Mouse (Mus musculus): ENCODE results near the gene Cpm. TPM values are rescaled to one million over a fixed set of nuclear protein-coding genes. Genes with fewer than 3 reads are reported as not detected.

The Cpm gene
- total and polyA plus RNA-seq, 2 experiments, result 0.80 to 1.4 TPM

DNA sequence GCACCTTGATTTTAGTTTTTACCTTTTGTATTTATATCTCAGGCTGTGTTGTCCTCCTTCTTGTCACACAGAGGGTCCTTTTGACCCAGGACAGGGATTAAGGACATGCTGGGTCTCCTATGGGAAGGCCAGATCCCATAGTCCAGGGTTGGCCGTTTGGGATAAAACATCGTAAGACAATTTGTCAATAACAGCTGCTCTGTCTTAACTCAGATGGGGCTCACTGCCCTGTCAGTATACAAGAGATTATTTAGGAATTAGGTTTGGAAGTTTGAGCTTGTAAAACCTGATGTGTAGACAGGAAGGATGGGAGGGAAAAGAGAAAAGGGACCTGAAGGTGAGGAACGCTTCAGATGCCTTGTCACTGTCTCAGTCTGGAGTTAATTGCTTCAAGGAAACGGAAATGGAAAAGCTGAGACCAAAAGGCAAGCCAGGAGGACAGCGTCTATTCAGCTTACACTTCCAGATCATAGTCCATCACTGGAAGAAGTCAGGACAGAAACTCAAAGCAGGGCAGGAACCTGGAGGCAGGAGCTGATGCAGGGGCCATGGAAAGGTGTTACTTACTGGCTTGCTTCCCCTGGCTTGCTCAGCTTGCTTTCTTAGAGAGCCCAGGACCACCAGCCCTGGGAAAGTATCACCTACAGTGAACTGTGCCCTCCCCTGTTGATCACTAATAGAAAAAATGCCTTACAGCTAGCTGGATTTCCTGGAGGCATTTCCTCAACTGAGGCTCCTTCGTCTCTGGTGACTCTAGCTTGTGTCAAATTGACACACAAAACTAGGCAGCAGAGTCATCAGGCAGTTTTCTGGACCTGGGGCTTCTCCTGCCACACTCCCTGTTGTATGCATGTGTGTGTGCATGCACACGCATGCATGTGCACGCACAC is 27.9 kb upstream of the Cpm start:
- H3K27me3 ChIP-seq (ENCODE audit: control insufficient read depth, insufficient read depth, low read length), result no peaks in the 10 kb centered on the region
- no peaks in the 10 kb centered on the region for H3K36me3 ChIP-seq (ENCODE audit: control insufficient read depth, insufficient read depth, low read length)
- no peaks in the 10 kb centered on the region for H3K79me2 ChIP-seq (ENCODE audit: control insufficient read depth, insufficient read depth, low read length)
- no peak overlapping the region for H3K4me3 ChIP-seq (ENCODE audit: insufficient read depth, low read depth, low read length)
- H3K9ac ChIP-seq (ENCODE audit: low read depth, low read length), result no peak overlapping the region
- no peak overlapping the region for H3K27ac ChIP-seq (replicated peaks; ENCODE audit: insufficient read depth, low read depth, low read length)
- no peak for TF ChIP-seq CTCF (IDR thresholded peaks at IDR 0.05; ENCODE audit: low read depth, low read length)
- no peak for TF ChIP-seq POLR2A (IDR thresholded peaks at IDR 0.05; ENCODE audit: extremely low read depth, insufficient read depth, low read length)
- H3K4me1 ChIP-seq (ENCODE audit: control insufficient read depth, insufficient read depth, low read length), result no peaks in the 10 kb centered on the region
- 82% methylated on average over 8 of the region's 8 CpGs for WGBS
- DNase-seq (ENCODE audit: extremely low read depth, low read depth, low spot score), result no peak

DNA sequence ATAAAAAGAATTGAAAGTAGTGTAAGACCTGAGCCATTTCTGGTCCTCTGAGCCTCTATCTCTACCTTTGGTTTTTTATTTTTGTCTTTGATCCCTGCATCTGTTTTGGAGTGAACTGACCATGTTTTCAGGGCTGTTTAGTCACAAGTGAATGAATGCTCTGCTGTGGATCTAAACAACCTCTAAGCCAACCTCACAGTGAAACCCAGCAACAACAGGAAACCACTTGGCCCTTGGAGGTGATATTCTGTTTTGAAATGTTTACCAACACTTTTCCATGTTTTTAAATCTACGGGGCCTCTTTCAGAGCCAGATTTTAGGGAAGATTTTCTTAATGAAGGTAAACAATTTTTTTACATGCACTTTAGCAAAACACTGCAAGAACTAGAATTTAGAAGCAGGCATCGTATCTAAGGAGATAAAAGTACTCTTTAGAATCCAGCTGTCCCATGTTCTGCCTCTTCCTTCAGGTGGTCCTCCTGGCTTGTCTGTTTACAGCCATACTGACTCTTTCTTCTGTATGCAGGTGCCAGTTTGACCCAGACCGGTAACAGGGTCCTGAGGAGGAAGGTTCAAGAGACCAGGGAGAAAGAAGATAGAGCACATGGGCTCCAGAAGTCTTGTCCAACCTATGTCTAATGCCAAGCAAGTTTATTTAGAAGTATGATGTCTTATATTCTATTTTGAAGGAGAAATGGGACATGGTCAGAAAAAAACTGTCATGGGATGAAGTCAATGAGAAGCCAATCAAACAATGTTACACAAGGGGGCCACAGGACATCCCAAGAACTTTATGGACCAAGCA is 26.8 kb upstream of the Cpm start:
- Histone ChIP-seq H3K27ac (replicated peaks; ENCODE audit: insufficient read depth, low read depth, low read length) (no peak overlapping the region), H3K36me3 (ENCODE audit: control insufficient read depth, insufficient read depth, low read length) (no peaks in the 10 kb centered on the region), H3K9ac (ENCODE audit: low read depth, low read length) (no peak overlapping the region), H3K4me3 (ENCODE audit: insufficient read depth, low read depth, low read length) (no peak overlapping the region), H3K4me1 (ENCODE audit: control insufficient read depth, insufficient read depth, low read length) (no peaks in the 10 kb centered on the region), H3K79me2 (ENCODE audit: control insufficient read depth, insufficient read depth, low read length) (no peaks in the 10 kb centered on the region), H3K27me3 (ENCODE audit: control insufficient read depth, insufficient read depth, low read length) (no peaks in the 10 kb centered on the region)
- 92% methylated on average over 3 of the region's 3 CpGs for WGBS
- TF ChIP-seq POLR2A (IDR thresholded peaks at IDR 0.05; ENCODE audit: extremely low read depth, insufficient read depth, low read length), result no peak
- no peak for TF ChIP-seq CTCF (IDR thresholded peaks at IDR 0.05; ENCODE audit: low read depth, low read length)
- DNase-seq (ENCODE audit: extremely low read depth, low read depth, low spot score), result no peak

DNA sequence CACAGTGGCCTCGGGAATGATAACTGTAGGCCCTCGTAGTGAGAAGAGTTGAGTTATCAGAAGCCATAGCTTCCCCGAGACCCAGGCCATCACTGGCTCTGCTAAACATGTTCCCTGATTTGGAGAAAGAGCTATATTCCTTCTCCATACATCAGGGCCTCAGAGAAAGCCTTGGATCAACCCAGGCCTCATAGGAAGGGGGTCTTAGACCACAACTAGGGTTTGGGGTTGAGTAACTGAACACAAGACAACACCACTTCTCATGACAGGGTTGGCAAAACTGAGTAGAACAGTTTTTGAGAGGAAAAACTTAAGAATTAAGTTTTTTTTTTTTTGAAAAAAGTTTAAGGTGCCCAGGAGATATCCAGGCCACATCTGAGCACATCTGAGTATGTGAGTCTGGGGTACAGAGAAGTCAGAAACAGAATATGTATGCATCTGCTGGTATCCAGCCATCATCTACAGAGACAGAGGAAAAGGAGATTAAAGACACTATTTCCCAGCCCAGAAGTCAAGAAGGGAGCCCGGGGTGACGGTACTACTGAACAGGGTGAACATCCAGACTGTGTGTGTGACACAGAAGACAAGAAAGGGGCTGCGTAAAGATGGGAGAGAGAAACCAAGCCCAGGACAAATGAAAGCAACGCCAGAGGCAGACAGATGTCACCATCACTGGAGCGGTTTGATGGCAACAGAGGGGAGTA is 26.0 kb upstream of the Cpm start:
- H3K4me3 ChIP-seq (ENCODE audit: insufficient read depth, low read depth, low read length), result no peak overlapping the region
- no peak for DNase-seq (ENCODE audit: extremely low read depth, low read depth, low spot score)
- no peak overlapping the region for H3K9ac ChIP-seq (ENCODE audit: low read depth, low read length)
- no peaks in the 10 kb centered on the region for H3K36me3 ChIP-seq (ENCODE audit: control insufficient read depth, insufficient read depth, low read length)
- H3K4me1 ChIP-seq (ENCODE audit: control insufficient read depth, insufficient read depth, low read length), result no peaks in the 10 kb centered on the region
- no peaks in the 10 kb centered on the region for H3K79me2 ChIP-seq (ENCODE audit: control insufficient read depth, insufficient read depth, low read length)
- no peak overlapping the region for H3K27ac ChIP-seq (replicated peaks; ENCODE audit: insufficient read depth, low read depth, low read length)
- no peaks in the 10 kb centered on the region for H3K27me3 ChIP-seq (ENCODE audit: control insufficient read depth, insufficient read depth, low read length)
- WGBS, result 95% methylated on average over 8 of the region's 8 CpGs
- TF ChIP-seq CTCF (IDR thresholded peaks at IDR 0.05; ENCODE audit: low read depth, low read length), result no peak

DNA sequence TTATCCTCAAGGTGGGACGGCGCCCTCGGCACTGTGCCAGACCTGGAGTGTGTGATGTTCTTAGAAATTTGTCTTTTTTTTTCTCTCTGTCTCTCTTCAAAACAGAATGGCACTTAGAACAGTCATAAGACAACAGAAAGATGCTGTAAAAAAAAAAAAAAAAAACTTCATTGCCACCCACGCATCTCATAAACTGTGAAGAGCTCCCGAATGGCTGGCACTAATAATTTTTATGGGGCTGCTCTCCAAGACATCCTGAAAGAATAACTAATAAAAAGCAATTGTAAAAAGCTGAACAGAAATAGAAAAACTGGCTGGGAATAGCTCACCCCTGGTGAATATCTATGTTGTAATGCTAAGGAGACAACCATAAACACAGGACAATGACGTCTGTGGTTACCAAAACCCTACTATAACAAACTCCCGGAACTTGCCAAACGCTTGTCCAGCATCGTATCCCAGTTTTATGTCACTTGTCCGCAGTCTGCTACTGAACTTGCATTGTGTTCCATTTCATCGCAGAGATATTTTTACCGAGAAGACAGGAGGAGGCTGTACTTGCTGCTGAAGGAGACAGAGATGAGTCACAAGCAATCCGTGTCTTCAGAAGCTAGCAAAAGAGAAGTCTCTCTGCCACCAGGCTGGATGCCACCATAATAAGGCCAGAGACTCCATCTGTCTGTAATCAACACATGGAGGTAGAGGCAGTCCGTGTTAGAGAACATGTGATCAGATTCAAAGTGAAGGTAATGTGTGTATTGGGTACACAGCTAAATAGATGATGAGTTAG is 25.3 kb upstream of the Cpm start:
- 91% methylated on average over 14 of the region's 14 CpGs for WGBS
- Histone ChIP-seq H3K4me3 (ENCODE audit: insufficient read depth, low read depth, low read length) (no peak overlapping the region), H3K36me3 (ENCODE audit: control insufficient read depth, insufficient read depth, low read length) (no peaks in the 10 kb centered on the region), H3K9ac (ENCODE audit: low read depth, low read length) (no peak overlapping the region), H3K27me3 (ENCODE audit: control insufficient read depth, insufficient read depth, low read length) (no peaks in the 10 kb centered on the region), H3K27ac (replicated peaks; ENCODE audit: insufficient read depth, low read depth, low read length) (no peak overlapping the region), H3K4me1 (ENCODE audit: control insufficient read depth, insufficient read depth, low read length) (no peaks in the 10 kb centered on the region), H3K79me2 (ENCODE audit: control insufficient read depth, insufficient read depth, low read length) (no peaks in the 10 kb centered on the region)
- TF ChIP-seq CTCF (IDR thresholded peaks at IDR 0.05; ENCODE audit: low read depth, low read length) (no peak), POLR2A (IDR thresholded peaks at IDR 0.05; ENCODE audit: extremely low read depth, insufficient read depth, low read length) (no peak)
- DNase-seq (ENCODE audit: extremely low read depth, low read depth, low spot score), result no peak

DNA sequence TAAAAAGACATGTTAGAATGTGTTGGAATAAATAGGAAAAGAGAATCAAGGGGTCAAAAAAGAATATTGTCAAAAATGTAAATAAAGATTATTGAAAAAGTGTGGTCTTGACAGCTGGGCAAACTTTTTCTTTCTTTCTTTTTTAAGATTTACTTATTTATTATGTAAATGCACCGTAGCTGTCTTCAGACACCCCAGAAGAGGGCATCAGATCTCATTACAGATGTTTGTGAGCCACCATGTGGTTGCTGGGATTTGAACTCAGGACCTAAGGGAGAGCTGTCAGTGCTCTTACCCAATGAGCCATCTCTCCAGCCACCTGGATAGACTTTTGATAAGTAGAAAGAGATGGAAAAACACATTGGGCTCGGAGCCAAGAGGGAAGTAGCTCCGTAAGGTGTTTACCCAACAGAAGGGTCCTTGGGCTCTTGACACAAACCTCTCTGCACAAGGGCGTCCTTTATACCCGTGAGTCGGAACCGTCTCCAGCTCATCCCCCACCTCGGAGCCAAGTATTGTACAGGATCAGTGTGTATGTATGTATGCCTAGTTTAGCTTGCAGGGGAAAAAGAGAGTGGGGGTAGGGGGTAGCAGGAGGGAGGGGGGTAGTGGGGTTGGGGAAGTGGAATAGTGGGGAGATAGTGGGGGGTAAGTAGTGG is 24.5 kb upstream of the Cpm start:
- no peak for DNase-seq (ENCODE audit: extremely low read depth, low read depth, low spot score)
- no peak for TF ChIP-seq POLR2A (IDR thresholded peaks at IDR 0.05; ENCODE audit: extremely low read depth, insufficient read depth, low read length)
- no peak for TF ChIP-seq CTCF (IDR thresholded peaks at IDR 0.05; ENCODE audit: low read depth, low read length)
- Histone ChIP-seq H3K4me3 (ENCODE audit: insufficient read depth, low read depth, low read length) (no peak overlapping the region), H3K4me1 (ENCODE audit: control insufficient read depth, insufficient read depth, low read length) (no peaks in the 10 kb centered on the region), H3K79me2 (ENCODE audit: control insufficient read depth, insufficient read depth, low read length) (no peaks in the 10 kb centered on the region), H3K36me3 (ENCODE audit: control insufficient read depth, insufficient read depth, low read length) (no peaks in the 10 kb centered on the region), H3K27ac (replicated peaks; ENCODE audit: insufficient read depth, low read depth, low read length) (no peak overlapping the region), H3K9ac (ENCODE audit: low read depth, low read length) (no peak overlapping the region), H3K27me3 (ENCODE audit: control insufficient read depth, insufficient read depth, low read length) (no peaks in the 10 kb centered on the region)
- 91% methylated on average over 8 of the region's 8 CpGs for WGBS

All from liver, adult 2 months (tissue).